ENCODE assay signal across 32 mouse cellular contexts in the genomic region with DNA sequence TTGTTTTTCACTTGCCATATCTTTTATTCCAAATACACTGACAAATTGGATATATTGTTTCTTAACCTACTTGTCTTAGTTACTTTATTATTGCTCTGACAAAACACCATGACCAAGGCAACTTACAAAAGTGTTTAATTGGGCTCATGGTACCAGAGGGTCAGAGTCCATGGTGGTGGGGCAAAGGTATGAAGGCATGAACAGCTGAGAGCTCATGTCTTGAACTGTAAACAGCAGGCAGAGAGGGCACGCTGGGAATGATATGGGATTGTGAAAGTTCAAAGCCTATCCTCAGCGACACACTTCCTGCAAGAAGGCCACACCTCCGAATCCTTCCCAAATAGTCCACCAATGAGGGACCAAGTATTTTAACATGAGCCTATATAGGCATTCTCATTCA. TPM values are rescaled to one million over a fixed set of nuclear protein-coding genes. Genes with fewer than 3 reads are reported as not detected.
"Had no signal": no experiment of that assay in that cellular context is flagged by ENCODE, and none has a peak within 500 bp of the region (broad histone marks: within the 10 kb centered on the region; RNA-seq: fewer than 3 reads in every experiment).

No protein-coding gene starts in this region.

- H3K9me3 ChIP-seq: limb, embryonic 10.5 days; limb, embryonic 13.5 days; limb, embryonic 15.5 days; liver, embryonic 12.5 days; liver, embryonic 13.5 days; liver, embryonic 15.5 days; lung, embryonic 15.5 days; midbrain, embryonic 10.5 days; midbrain, embryonic 12.5 days; midbrain, embryonic 13.5 days; midbrain, embryonic 15.5 days; neural tube, embryonic 12.5 days had no signal

- H3K4me3 ChIP-seq: limb, embryonic 10.5 days; limb, embryonic 12.5 days; limb, embryonic 13.5 days; limb, embryonic 15.5 days; liver, embryonic 12.5 days; liver, embryonic 13.5 days; liver, embryonic 15.5 days; lung, embryonic 15.5 days; megakaryocyte, embryonic 14.5 days; midbrain, embryonic 10.5 days; midbrain, embryonic 12.5 days; midbrain, embryonic 13.5 days; midbrain, embryonic 15.5 days; myocyte; neural tube, embryonic 12.5 days had no signal

- H3K4me1 ChIP-seq: limb, embryonic 10.5 days; limb, embryonic 12.5 days; limb, embryonic 13.5 days; limb, embryonic 15.5 days; liver, embryonic 12.5 days; lung, embryonic 15.5 days; midbrain, embryonic 10.5 days; midbrain, embryonic 12.5 days; midbrain, embryonic 13.5 days; midbrain, embryonic 15.5 days; neural tube, embryonic 12.5 days had no signal

- ATAC-seq: liver, embryonic 12.5 days; liver, postnatal 0 days; lung, postnatal 0 days; midbrain, embryonic 13.5 days; midbrain, embryonic 15.5 days; midbrain, embryonic 16.5 days had no signal

- H3K27ac ChIP-seq: limb, embryonic 10.5 days; limb, embryonic 12.5 days; limb, embryonic 13.5 days; limb, embryonic 15.5 days; liver, embryonic 12.5 days; liver, embryonic 13.5 days; liver, embryonic 14.5 days; liver, embryonic 15.5 days; lung, embryonic 15.5 days; macrophage; midbrain, embryonic 10.5 days; midbrain, embryonic 12.5 days; midbrain, embryonic 13.5 days; midbrain, embryonic 15.5 days; neural tube, embryonic 12.5 days had no signal

- DNase-seq: left cerebral cortex, postnatal 4 days; liver; liver, embryonic 13.5 days; liver, postnatal 0 days; lung, adult 18-20 months; lung, adult 2 months; lung, embryonic 14.5 days; lung, postnatal 10 days; lung, postnatal 14 days; lung, postnatal 36 days; lung, postnatal 4 days; midbrain, embryonic 14.5 days had no signal

- H3K27me3 ChIP-seq: limb, embryonic 12.5 days; limb, embryonic 13.5 days; limb, embryonic 15.5 days; liver, embryonic 12.5 days; liver, embryonic 13.5 days; liver, embryonic 15.5 days; lung, embryonic 15.5 days; megakaryocyte, embryonic 14.5 days; midbrain, embryonic 12.5 days; midbrain, embryonic 13.5 days; midbrain, embryonic 15.5 days; neural tube, embryonic 12.5 days had no signal

- H3K36me3 ChIP-seq: limb, embryonic 10.5 days; limb, embryonic 12.5 days; limb, embryonic 13.5 days; limb, embryonic 15.5 days; liver, embryonic 12.5 days; liver, embryonic 13.5 days; liver, embryonic 15.5 days; lung, embryonic 15.5 days; midbrain, embryonic 10.5 days; midbrain, embryonic 12.5 days; midbrain, embryonic 13.5 days; midbrain, embryonic 15.5 days; neural tube, embryonic 12.5 days had no signal

- H3K4me2 ChIP-seq: limb, embryonic 12.5 days; limb, embryonic 13.5 days; limb, embryonic 15.5 days; liver, embryonic 12.5 days; liver, embryonic 13.5 days; liver, embryonic 15.5 days; lung, embryonic 14.5 days; lung, embryonic 15.5 days; midbrain, embryonic 11.5 days; midbrain, embryonic 12.5 days; midbrain, embryonic 13.5 days; midbrain, embryonic 15.5 days; neural tube, embryonic 12.5 days had no signal

- H3K9ac ChIP-seq: limb, embryonic 12.5 days; limb, embryonic 13.5 days; limb, embryonic 15.5 days; liver, embryonic 12.5 days; liver, embryonic 13.5 days; liver, embryonic 14.5 days; liver, embryonic 15.5 days; liver, postnatal 0 days; lung, embryonic 14.5 days; lung, embryonic 15.5 days; midbrain, embryonic 12.5 days; midbrain, embryonic 13.5 days; midbrain, embryonic 15.5 days; neural tube, embryonic 12.5 days had no signal

RNA-seq across cellular contexts. Expression of a gene that starts 40.6 kb away (rescaled TPM):
- total RNA-seq: monocyte, adult 5-6 weeks had no signal
- polyA plus RNA-seq: macrophage, myocyte had no signal
